Mouse (Mus musculus) neural tube, embryonic 11.5 days (tissue): ENCODE measurements around the gene Fam204a. TPM values are rescaled to one million over a fixed set of nuclear protein-coding genes. Genes with fewer than 3 reads are reported as not detected.

ENCODE experiments used
- ATAC-seq: fragments of 200-750 bp; cut with Nextera tagmentation; 2 replicates; pipeline ENCODE4 v1.8.0; 2017; ENCODE audit warnings: moderate number of reproducible peaks, mild to moderate bottlenecking, moderate TSS enrichment, moderate library complexity; ENCODE audit not compliant: insufficient read depth, low FRiP score, low TSS enrichment
- DNase-seq: peaks from one replicate; pipeline ENCODE4 v3.0.0-alpha.2; 2015; ENCODE audit warnings: low spot score
- H3K27ac ChIP-seq: fragments of 300-500 bp; sonication (generic); 2 replicates; pipeline ENCODE4 v1.5.1; 2014; ENCODE audit warnings: low read depth, mild to moderate bottlenecking, low read length
- H3K27me3 ChIP-seq: fragments of 300-500 bp; sonication (generic); 2 replicates; pipeline ENCODE4 v1.6.1; 2014; ENCODE audit warnings: mild to moderate bottlenecking, low read length, mixed read lengths; ENCODE audit not compliant: control insufficient read depth, insufficient read depth
- H3K36me3 ChIP-seq: fragments of 300-500 bp; sonication (generic); 2 replicates; pipeline ENCODE4 v1.6.1; 2014; ENCODE audit warnings: mild to moderate bottlenecking, low read length, moderate library complexity, mixed read lengths; ENCODE audit not compliant: control insufficient read depth, insufficient read depth
- H3K4me1 ChIP-seq: fragments of 300-500 bp; sonication (generic); 2 replicates; pipeline ENCODE4 v1.6.1; 2014; ENCODE audit warnings: low read length, mixed read lengths; ENCODE audit not compliant: control insufficient read depth, insufficient read depth
- H3K4me2 ChIP-seq: fragments of 300-500 bp; sonication (generic); 2 replicates; pipeline ENCODE4 v1.6.1; 2014; ENCODE audit warnings: low read depth, mild to moderate bottlenecking, moderate library complexity
- H3K4me3 ChIP-seq: fragments of 300-500 bp; sonication (generic); 2 replicates; pipeline ENCODE4 v1.5.1; 2014; ENCODE audit warnings: low read depth, low read length
- H3K9ac ChIP-seq: fragments of 300-500 bp; sonication (generic); 2 replicates; pipeline ENCODE4 v1.6.1; 2014; ENCODE audit warnings: mild to moderate bottlenecking, low read length
- H3K9me3 ChIP-seq: fragments of 300-500 bp; sonication (generic); 2 replicates; pipeline ENCODE4 v1.6.1; 2016; ENCODE audit warnings: low read length; ENCODE audit not compliant: control insufficient read depth
- WGBS: fragments of 180-500 bp; shearing (Covaris S2); extraction: QIAGEN DNeasy Blood & Tissue Kit; methylation state at CpG from one replicate; pipeline ENCODE4 v1.1.7; 2014; 5-methylcytosine and 5-hydroxymethylcytosine counted together
- polyA plus RNA-seq: library from polyadenylated mRNA; unstranded; fragments of >200 nt; fragmentation: Nextera tagmentation; extraction: Ambion mirVana; gene quantifications from 2 replicates; pipeline ENCODE4 v1.2.1, GENCODE M21; 2014

Fam204a gene
- polyA plus RNA-seq, 1 experiment from 2014 or later, result 74.9 TPM

DNA sequence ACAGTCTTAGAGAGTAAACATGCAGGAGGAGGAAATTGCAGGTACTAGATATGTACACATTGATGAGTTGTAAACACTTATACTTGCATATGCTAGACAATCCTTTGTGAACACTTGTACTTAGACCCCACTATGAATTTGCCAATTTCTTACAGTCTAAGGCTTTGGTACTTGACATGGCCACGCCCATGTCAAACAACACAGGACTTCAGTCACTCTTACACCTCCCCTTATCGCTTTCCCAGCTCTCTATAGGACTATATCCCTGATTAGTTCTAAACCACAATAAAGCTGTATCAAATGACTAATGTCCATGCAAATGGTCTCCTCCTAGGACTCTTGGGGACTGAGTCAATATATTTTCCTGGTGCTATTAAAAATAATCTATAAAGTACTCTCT lies 5.0 kb upstream of the Fam204a start:
- H3K9me3 ChIP-seq, result no peaks in the 10 kb centered on the region
- no peak overlapping the region for H3K9ac ChIP-seq
- no peaks in the 10 kb centered on the region; the same call in 1 of the 2 replicates for H3K4me1 ChIP-seq
- H3K36me3 ChIP-seq, result no peaks in the 10 kb centered on the region
- ATAC-seq (no peak), DNase-seq (no peak)
- no peak overlapping the region for H3K4me2 ChIP-seq
- H3K4me3 ChIP-seq, result no peak overlapping the region
- no peak overlapping the region for H3K27ac ChIP-seq
- H3K27me3 ChIP-seq, result no peaks in the 10 kb centered on the region
- WGBS, result 84% methylated on average over 2 of the region's 2 CpGs

DNA sequence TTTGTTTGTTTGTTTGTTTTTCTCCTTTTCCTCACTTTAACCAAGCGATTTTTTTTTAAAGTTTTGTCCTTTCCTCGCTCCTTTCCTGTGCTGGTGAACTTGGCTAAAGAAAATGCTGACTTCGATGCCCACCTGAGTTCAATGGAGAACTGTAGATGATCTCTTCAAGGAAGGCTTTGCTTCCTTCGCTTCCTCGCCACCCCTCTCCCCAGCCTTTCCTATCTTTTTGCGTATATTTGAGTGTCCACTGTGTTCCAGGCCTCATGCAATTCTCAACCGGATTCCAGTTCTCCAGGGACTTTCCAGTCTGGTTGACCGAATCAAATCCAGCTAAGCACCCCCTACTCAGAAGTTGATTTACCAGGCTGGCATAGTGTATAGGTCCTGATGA lies 339 bp upstream of the Fam204a start:
- Histone ChIP-seq H3K4me1 (peaks cover 8% of the 10 kb centered on the region; the same call in 1 of the 2 replicates), H3K4me3 (peak overlapping the region; percentile 82), H3K27ac (no peak overlapping the region), H3K9me3 (no peaks in the 10 kb centered on the region), H3K4me2 (peak overlapping the region; percentile 19), H3K36me3 (no peaks in the 10 kb centered on the region), H3K27me3 (no peaks in the 10 kb centered on the region), H3K9ac (no peak overlapping the region)
- ATAC-seq (peak; percentile 13; the same call in 1 of the 2 replicates), DNase-seq (no peak)
- 56% methylated on average over 8 of the region's 8 CpGs for WGBS

DNA sequence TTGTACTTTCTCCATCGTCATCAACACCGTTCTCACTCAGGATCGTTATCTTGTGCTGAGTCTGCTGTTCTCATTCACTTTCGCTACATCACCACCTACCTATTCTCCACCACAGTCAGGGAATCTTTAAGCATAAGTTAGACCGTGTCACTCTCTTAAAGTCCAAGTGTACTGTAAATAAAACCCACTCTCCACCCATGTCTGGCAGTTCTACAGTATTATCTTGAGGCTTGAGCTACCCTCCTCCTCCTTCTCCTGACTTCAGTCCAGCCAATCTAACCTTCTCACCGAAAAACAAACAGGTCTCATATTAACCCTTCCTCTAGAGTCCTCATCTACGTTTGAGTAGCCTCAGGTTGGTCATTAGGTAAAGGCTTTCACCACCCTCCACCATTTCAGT lies 7.1 kb downstream of the Fam204a start:
- H3K27ac ChIP-seq, result no peak overlapping the region
- no peaks in the 10 kb centered on the region for H3K4me1 ChIP-seq
- no peak for DNase-seq
- H3K4me2 ChIP-seq, result no peak overlapping the region
- no peak overlapping the region for H3K9ac ChIP-seq
- WGBS, result 91% methylated on average over 7 of the region's 7 CpGs
- no peak overlapping the region for H3K4me3 ChIP-seq
- no peaks in the 10 kb centered on the region; the same call in 1 of the 2 replicates for H3K36me3 ChIP-seq
- ATAC-seq, result no peak
- no peaks in the 10 kb centered on the region for H3K9me3 ChIP-seq
- H3K27me3 ChIP-seq, result no peaks in the 10 kb centered on the region

DNA sequence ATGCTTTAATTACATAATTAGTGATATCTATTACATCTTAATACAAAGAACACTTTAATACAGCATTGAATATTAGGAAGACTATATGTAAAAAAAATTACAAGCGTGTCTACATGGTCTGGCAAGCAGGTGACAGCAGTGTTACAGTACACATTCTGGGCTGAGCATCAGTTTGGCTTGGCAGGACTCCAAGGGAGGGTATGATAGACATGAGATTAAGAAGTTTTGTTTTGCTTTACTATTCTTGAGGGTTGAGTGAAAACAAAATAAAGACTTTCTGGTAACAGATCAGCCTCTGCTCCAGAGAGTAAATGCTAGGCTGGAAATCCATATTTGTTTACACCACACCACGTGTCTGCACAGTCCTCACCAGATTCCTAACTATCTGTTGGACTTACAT lies 8.5 kb downstream of the Fam204a start:
- no peak for DNase-seq
- 82% methylated on average over 2 of the region's 2 CpGs for WGBS
- Histone ChIP-seq H3K36me3 (peaks cover 2% of the 10 kb centered on the region; the same call in 1 of the 2 replicates), H3K9me3 (no peaks in the 10 kb centered on the region), H3K27me3 (no peaks in the 10 kb centered on the region), H3K27ac (no peak overlapping the region), H3K4me3 (no peak overlapping the region), H3K4me1 (no peaks in the 10 kb centered on the region), H3K4me2 (no peak overlapping the region), H3K9ac (no peak overlapping the region)
- no peak for ATAC-seq

DNA sequence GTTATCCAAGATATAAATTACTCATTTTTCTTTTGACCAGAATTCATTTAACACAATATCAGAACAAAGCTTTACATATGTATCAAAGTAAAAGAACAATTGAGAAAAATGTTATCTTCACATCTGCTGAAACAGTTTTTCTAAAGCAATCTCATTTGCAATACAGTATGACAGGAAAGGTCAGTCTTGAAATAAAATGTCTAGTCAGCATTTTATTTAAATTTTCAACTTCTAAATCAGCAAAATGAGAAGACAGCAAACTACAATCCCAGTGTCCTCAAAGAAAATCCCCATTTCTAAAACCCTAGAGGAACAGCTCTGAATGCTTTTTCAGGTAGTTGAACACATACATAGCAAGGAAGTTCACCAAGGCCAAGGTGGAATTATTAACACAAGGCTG lies 18.3 kb downstream of the Fam204a start:
- H3K4me3 ChIP-seq, result no peak overlapping the region
- ATAC-seq (no peak), DNase-seq (no peak)
- no peak overlapping the region for H3K4me2 ChIP-seq
- H3K4me1 ChIP-seq, result peaks cover 4% of the 10 kb centered on the region; the same call in 1 of the 2 replicates
- H3K27ac ChIP-seq, result no peak overlapping the region
- H3K9me3 ChIP-seq, result no peaks in the 10 kb centered on the region
- no peak overlapping the region for H3K9ac ChIP-seq
- H3K27me3 ChIP-seq, result no peaks in the 10 kb centered on the region
- no peaks in the 10 kb centered on the region for H3K36me3 ChIP-seq

DNA sequence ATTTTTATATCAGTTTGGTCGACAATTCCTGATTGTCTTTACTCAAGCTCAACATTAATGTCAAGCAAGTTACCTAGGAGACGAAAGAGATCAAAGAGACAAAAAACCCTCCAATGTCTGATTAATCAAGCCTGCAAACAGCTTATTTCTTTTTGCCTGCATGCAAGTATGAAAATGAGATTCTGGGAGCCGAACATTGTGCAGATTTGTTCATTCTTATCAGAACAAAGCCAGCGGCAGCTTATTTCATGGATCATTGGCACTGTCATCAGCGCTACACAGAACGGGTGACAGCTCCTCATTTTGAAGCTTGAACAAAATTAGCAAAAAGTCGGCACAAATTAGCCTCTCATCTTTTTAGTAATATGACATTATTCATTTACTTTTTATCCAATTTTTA lies 22.3 kb downstream of the Fam204a start:
- no peak for ATAC-seq
- DNase-seq, result no peak
- Histone ChIP-seq H3K9ac (no peak overlapping the region), H3K4me1 (peaks cover 4% of the 10 kb centered on the region; the same call in 1 of the 2 replicates), H3K36me3 (no peaks in the 10 kb centered on the region), H3K27me3 (no peaks in the 10 kb centered on the region), H3K4me2 (no peak overlapping the region), H3K27ac (no peak overlapping the region), H3K4me3 (no peak overlapping the region), H3K9me3 (no peaks in the 10 kb centered on the region)
- WGBS, result 49% methylated on average over 7 of the region's 7 CpGs

DNA sequence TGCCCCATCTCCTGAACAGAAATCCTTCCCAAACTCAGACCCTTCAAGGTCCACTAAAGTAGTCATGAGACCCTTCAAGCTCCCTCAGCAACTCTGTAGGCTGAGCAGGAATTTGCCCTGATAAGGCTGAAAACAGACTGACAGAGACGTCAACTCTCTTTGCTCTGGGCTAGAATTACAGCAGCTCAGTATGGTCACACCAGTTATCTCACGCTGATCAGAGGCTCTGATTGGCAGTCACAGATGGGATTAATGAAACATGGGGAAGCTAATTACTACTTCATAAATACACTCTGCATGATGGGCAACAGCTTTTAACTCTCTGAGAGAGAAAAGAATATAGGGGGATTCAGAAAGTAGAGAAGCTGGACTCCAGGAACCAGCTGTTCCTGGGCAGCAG lies 26.2 kb downstream of the Fam204a start:
- no peak for DNase-seq

DNA sequence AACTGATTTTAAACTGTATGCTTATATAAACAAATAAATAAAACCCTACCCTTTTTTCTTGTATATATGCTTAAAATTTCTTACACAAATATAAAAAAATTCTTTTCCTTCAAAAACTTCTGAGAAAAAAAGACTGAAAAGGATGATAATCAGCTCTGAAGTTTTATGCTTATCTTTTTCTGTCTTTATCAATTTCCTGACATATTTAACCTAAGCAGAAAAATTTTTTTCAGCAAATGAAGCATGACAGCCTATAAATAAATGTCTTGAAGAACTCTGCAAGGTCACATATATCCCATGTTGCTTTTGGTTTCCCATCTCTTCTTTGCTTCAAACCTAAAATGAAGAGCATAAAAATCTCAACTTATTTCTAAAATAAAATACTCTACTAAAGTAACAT lies 27.3 kb downstream of the Fam204a start:
- Histone ChIP-seq H3K4me1 (peaks cover 4% of the 10 kb centered on the region; the same call in 1 of the 2 replicates), H3K4me2 (no peak overlapping the region), H3K9me3 (no peaks in the 10 kb centered on the region), H3K9ac (no peak overlapping the region), H3K27ac (no peak overlapping the region), H3K27me3 (no peaks in the 10 kb centered on the region), H3K36me3 (no peaks in the 10 kb centered on the region), H3K4me3 (no peak overlapping the region)
- no peak for ATAC-seq
- no peak for DNase-seq

More for the DNA sequence above, 26.2 kb downstream of the Fam204a start:
- ATAC-seq, result no peak
- WGBS, result 65% methylated on average over 2 of the region's 2 CpGs
- H3K4me3 ChIP-seq, result no peak overlapping the region
- H3K4me1 ChIP-seq, result peaks cover 4% of the 10 kb centered on the region; the same call in 1 of the 2 replicates
- H3K27me3 ChIP-seq, result no peaks in the 10 kb centered on the region
- no peaks in the 10 kb centered on the region for H3K9me3 ChIP-seq
- no peak overlapping the region for H3K27ac ChIP-seq
- H3K9ac ChIP-seq, result no peak overlapping the region
- H3K4me2 ChIP-seq, result no peak overlapping the region
- H3K36me3 ChIP-seq, result no peaks in the 10 kb centered on the region

DNA sequence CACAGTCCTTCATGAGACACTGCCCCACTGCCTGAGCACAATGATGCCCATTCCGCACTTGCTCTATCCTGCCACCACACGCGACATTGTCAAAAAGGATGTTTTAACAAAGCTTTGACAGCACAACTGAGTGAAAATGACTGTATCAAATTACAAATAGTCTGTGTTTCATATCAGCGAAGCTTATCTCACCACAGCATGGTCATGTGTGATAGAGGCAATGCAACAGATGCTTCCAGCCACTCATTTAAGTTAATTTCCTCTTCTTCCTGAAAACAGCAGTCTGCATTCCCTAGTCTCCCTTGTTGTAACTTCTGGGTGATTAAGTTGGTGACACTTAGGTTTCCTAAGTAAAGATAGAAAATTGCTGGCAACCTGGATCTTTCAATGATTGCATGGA lies 33.7 kb downstream of the Fam204a start:
- H3K27ac ChIP-seq, result no peak overlapping the region
- ATAC-seq, result no peak
- WGBS, result 93% methylated on average over 4 of the region's 4 CpGs

More for the DNA sequence above, 33.7 kb downstream of the Fam204a start:
- H3K9ac ChIP-seq, result no peak overlapping the region
- no peak overlapping the region for H3K4me3 ChIP-seq
- H3K4me1 ChIP-seq, result no peaks in the 10 kb centered on the region
- no peaks in the 10 kb centered on the region for H3K36me3 ChIP-seq
- H3K9me3 ChIP-seq, result no peaks in the 10 kb centered on the region
- H3K27me3 ChIP-seq, result no peaks in the 10 kb centered on the region
- no peak overlapping the region for H3K4me2 ChIP-seq
- no peak for DNase-seq
